Comparison of ENCODE assay signal across 20 mouse cellular contexts in the genomic region with DNA sequence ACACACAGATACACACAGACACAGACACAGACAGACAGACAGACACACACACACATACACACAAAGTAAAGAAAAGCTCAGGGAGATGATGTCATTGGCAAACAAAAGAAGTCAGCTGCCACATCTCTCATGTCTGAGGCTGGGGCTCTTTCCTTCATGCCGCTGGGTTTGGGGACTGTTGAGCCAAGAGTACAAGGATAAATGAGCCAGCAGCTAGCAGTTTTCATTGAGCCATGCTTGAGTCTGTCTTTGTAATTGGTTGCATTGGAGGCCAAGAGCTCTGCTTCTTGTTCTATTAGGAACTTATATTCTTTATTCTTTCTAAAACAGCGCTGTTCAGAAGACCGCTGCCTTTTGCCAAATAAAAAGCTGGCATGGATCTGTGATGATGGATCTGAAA.
DNase-seq lines count a peak whose midpoint lies in the region; ATAC-seq and TF ChIP-seq lines count a peak whose summit lies in the region.
"Had no signal": no experiment of that assay in that cellular context is flagged by ENCODE, and none has a peak within 500 bp of the region (broad histone marks: within the 10 kb centered on the region; RNA-seq: fewer than 3 reads in every experiment).

No protein-coding gene starts in this region.

- no peak overlapping the region for H3K27ac ChIP-seq in forebrain, embryonic 16.5 days (ENCODE audit: low read length)
- H3K27ac ChIP-seq in forebrain, embryonic 12.5 days = no peak overlapping the region
- 0 out of 2 replicates have a peak overlapping the region, but pooled peaks have one; percentile 14 for H3K27ac ChIP-seq in hindbrain, embryonic 15.5 days (replicated peaks)
- no peak overlapping the region for H3K27ac ChIP-seq in hindbrain, embryonic 13.5 days

- H3K9me3 ChIP-seq in forebrain, embryonic 16.5 days (ENCODE audit: control insufficient read depth, low read length) = no peaks in the 10 kb centered on the region
- no peaks in the 10 kb centered on the region for H3K9me3 ChIP-seq in forebrain, embryonic 12.5 days
- no peaks in the 10 kb centered on the region for H3K9me3 ChIP-seq in hindbrain, embryonic 15.5 days
- no peaks in the 10 kb centered on the region for H3K9me3 ChIP-seq in hindbrain, embryonic 13.5 days

- TF ChIP-seq CTCF in brain, embryonic 14.5 days (IDR thresholded peaks at IDR 0.05; ENCODE audit: borderline replicate concordance, extremely low read depth, insufficient read depth, insufficient read length) = no peak

- no peak overlapping the region for H3K9ac ChIP-seq in forebrain, embryonic 16.5 days (replicated peaks; ENCODE audit: low read depth, low read length)
- no peak overlapping the region for H3K9ac ChIP-seq in forebrain, embryonic 12.5 days
- H3K9ac ChIP-seq in hindbrain, embryonic 15.5 days = no peak overlapping the region
- H3K9ac ChIP-seq in hindbrain, embryonic 13.5 days = no peak overlapping the region

- ATAC-seq in forebrain, embryonic 16.5 days = peak; percentile 61; the same call in 1 of the 2 replicates
- ATAC-seq in forebrain, embryonic 12.5 days (ENCODE audit: low FRiP score) = no peak
- no peak for ATAC-seq in hindbrain, embryonic 15.5 days (ENCODE audit: low FRiP score, low read depth)
- ATAC-seq in hindbrain, embryonic 13.5 days (ENCODE audit: low FRiP score) = no peak
- ATAC-seq: CD4-positive, CD25-positive, alpha-beta regulatory T cell, adult 4 months; hindbrain, embryonic 16.5 days; inflammation-experienced regulatory T-cells, adult 6 months; intestine, embryonic 16.5 days had no signal

- H3K4me2 ChIP-seq in forebrain, embryonic 16.5 days (ENCODE audit: low read length) = no peak overlapping the region
- no peak overlapping the region for H3K4me2 ChIP-seq in forebrain, embryonic 12.5 days
- H3K4me2 ChIP-seq in hindbrain, embryonic 15.5 days = no peak overlapping the region
- no peak overlapping the region for H3K4me2 ChIP-seq in hindbrain, embryonic 13.5 days
- H3K4me2 ChIP-seq: heart, embryonic 11.5 days had no signal

- WGBS in forebrain, embryonic 16.5 days = 47% methylated on average over 3 of the region's 3 CpGs
- WGBS in forebrain, embryonic 12.5 days = 79% methylated on average over 3 of the region's 3 CpGs
- WGBS in hindbrain, embryonic 15.5 days = 70% methylated on average over 3 of the region's 3 CpGs
- 78% methylated on average over 3 of the region's 3 CpGs for WGBS in hindbrain, embryonic 13.5 days

- peak; percentile 61 for DNase-seq in brain, embryonic 14.5 days (ENCODE audit: low read depth)
- DNase-seq in brain, embryonic 18.5 days (ENCODE audit: low read depth, low spot score) = peak; percentile 10
- DNase-seq: adrenal gland, postnatal 25 days; cerebellum, adult 11 months; cerebellum, adult 2 months; cerebellum, adult 9-11 months; gastrocnemius, postnatal 10 days; gastrocnemius, postnatal 36 days; heart, postnatal 36 days; kidney, adult 18-20 months; kidney, adult 9 months had no signal

- no peaks in the 10 kb centered on the region for H3K27me3 ChIP-seq in forebrain, embryonic 16.5 days (replicated peaks; ENCODE audit: control insufficient read depth, insufficient read depth, low read length)
- H3K27me3 ChIP-seq in forebrain, embryonic 12.5 days = no peaks in the 10 kb centered on the region
- no peaks in the 10 kb centered on the region for H3K27me3 ChIP-seq in hindbrain, embryonic 15.5 days
- no peaks in the 10 kb centered on the region for H3K27me3 ChIP-seq in hindbrain, embryonic 13.5 days

- TF ChIP-seq POLR2A in brain, embryonic 14.5 days (IDR thresholded peaks at IDR 0.05; ENCODE audit: borderline replicate concordance, extremely low read depth, insufficient read depth, insufficient read length, poor library complexity, severe bottlenecking) = no peak

- no peaks in the 10 kb centered on the region for H3K36me3 ChIP-seq in forebrain, embryonic 16.5 days (ENCODE audit: control insufficient read depth, insufficient read depth)
- H3K36me3 ChIP-seq in forebrain, embryonic 12.5 days (replicated peaks) = no peaks in the 10 kb centered on the region
- H3K36me3 ChIP-seq in hindbrain, embryonic 15.5 days = no peaks in the 10 kb centered on the region
- H3K36me3 ChIP-seq in hindbrain, embryonic 13.5 days = no peaks in the 10 kb centered on the region

- H3K4me1 ChIP-seq in forebrain, embryonic 16.5 days (replicated peaks; ENCODE audit: control insufficient read depth, insufficient read depth, low read length) = no peaks in the 10 kb centered on the region
- no peaks in the 10 kb centered on the region for H3K4me1 ChIP-seq in forebrain, embryonic 12.5 days
- no peaks in the 10 kb centered on the region; the same call in 1 of the 2 replicates for H3K4me1 ChIP-seq in hindbrain, embryonic 15.5 days (replicated peaks)
- H3K4me1 ChIP-seq in hindbrain, embryonic 13.5 days (replicated peaks) = 0 out of 2 replicates have a peak, but pooled peaks cover 4% of the 10 kb centered on the region

- no peak overlapping the region for H3K4me3 ChIP-seq in forebrain, embryonic 16.5 days (replicated peaks; ENCODE audit: low read length)
- no peak overlapping the region for H3K4me3 ChIP-seq in forebrain, embryonic 12.5 days (replicated peaks)
- H3K4me3 ChIP-seq in hindbrain, embryonic 15.5 days = no peak overlapping the region
- H3K4me3 ChIP-seq in hindbrain, embryonic 13.5 days = no peak overlapping the region
